Mouse (Mus musculus): ENCODE data around the gene Trim72.

The Trim72 gene

DNA sequence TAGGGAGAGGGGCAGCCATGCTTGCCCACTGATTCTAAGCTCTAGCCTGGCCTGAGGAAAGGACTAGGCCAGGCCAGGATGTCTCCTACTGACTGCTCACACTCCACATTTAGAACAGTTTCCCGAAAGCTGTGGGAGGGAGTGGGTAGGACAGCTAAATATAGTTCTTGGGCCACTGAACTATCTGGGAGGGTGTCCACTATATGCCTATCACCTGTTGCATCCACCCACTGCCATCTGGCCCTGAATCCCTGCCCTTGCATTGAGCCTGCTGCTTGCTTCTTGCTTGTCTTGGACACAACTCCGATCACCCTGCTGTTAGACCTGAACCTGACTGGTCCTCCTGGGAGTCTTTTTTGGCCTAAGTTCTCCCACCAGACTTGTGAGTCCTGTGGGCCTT is at the start of gene Trim72:
Gene Trim72 (plus strand): TSS at position 262 of the 400 bp plus-strand sequence.
- DNase-seq, result no peak

DNA sequence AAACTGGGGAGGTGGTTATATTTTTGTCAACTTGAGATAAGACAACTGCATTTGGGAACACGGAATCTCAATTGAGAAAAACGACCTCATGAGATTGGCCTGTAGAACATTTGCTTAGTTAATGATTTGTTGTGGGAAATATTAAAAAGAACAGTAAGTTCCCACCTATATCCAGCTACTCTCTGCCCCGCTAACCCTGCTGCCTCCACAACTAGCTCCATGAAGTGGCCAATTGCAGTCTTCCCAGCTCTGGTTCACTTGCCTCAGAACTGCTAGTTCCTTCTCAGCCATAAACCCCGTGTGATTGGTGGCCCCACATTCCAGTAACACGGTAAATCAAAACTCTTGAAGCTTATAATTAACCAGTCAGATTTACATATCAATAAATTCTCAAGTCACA is 44.4 kb upstream of the Trim72 start:
- no peak for DNase-seq

DNA sequence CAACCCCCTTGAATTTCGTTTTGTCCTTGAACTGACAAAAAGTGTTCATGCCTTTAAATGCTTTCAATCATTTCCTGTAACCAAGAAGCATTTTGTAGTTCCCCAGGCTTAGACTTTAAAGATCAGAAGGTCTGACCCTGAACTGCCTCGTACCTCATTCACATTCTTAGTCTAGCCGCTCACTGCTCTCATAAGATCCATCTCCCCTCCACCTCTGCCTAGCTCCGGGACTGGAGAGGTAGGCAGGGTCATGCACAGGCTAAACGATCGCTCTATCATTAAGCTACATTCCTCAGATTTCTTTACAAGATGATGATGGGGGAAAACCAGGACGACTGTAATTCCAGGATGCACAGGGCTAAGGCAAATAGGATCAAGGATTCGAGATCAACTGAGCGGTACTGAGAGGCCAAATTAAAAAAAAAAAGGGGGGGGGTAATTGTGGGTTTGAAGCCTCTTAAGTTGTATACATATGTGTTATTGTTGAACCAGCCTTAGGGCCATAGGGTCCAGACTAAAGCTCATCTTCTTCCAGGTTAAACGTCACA is 37.3 kb upstream of the Trim72 start:
- no peak for DNase-seq

DNA sequence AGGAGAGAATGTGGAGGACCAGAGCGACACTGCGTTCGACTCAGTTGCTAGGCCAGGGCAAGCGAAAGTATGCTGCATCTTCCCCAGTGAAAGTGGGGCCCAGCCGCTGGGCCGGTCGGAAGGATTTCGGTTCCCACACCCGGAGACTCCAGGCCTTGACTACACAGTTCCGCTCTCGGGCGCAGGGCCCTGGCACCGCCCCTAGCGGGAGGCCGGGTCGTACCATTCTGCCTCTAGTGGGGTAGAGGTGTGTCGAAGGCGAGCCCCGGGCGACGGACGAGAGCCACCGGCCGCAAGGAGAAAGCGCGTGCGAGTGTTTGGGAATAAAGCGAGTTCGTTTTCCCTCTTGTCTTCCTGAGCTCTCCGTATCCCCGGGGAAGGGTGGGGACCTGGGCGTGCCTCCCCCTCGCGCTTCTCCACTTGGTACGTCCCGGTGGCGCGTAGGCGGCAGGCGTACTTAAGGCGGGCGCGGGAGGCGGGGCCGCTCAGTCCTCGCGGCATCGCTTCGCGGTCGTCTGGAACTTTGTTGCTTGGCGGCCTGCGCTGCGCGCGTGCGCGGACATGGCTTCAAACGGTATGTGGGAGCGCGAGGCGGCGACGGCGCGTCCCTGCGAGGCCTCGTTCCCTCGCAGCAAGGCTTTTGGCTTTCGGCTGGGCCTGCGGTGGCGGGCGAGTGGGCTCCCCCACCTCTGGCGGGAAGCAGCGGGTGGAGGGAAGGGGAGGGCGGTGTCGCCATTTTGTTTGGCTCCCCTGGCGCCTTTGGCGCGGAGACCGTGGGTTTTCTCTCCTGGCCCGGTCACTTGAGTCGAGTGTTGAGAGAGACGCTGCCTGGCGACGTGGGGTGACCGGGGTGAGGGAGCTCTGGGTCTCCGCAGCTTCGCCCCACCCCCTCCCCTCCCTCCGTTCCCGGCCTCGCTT is 36.5 kb upstream of the Trim72 start, which contains the start of gene Fus:
Gene Fus (plus strand): TSS at position 454 of the 918 bp plus-strand sequence.
- DNase-seq, result peak; percentile 94

DNA sequence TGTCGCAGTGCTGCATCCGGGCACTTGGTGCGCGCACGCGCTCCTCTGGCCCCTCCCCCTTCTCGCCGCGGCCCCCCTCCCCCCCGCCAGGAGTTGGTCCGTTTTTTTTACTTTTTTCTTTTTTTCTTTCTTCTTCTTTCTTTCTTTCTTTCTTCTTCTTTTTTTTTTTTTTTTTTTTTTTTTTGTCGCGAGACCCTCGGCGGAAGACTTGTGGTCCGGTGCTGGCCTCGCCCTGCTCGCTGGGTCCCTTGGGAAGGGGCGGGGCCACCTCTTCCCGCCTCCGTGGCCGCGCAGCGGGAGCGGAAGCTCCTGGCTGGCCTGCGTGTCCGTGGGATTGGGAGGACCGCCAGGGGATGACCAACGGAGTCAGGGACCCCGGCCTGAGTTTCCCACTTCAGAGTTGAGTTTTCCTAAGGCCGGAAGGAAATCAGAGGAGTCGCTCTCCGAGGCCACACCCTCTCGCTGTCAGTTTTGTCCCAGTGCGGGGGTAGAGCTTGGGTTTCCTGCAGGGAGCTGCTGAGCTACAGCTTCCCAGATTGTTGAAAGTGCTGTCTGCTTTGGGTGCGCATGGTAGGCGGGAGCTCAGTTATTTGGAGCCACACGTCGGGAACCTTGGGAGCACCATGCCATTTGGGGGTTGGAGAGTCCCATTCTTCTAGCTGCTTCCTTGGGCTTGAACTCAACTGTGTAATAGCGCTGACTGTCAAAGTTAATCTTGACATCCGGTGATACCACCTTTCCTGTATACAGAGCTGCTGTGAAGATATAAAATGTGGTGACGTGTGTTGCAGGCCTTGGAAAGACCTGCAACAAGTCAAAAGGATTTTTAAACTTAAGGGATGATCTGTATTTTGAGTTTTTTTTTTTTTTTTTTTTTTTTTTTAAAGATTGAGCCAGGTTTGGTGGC is 35.6 kb upstream of the Trim72 start:
- peak; percentile 83 for DNase-seq

DNA sequence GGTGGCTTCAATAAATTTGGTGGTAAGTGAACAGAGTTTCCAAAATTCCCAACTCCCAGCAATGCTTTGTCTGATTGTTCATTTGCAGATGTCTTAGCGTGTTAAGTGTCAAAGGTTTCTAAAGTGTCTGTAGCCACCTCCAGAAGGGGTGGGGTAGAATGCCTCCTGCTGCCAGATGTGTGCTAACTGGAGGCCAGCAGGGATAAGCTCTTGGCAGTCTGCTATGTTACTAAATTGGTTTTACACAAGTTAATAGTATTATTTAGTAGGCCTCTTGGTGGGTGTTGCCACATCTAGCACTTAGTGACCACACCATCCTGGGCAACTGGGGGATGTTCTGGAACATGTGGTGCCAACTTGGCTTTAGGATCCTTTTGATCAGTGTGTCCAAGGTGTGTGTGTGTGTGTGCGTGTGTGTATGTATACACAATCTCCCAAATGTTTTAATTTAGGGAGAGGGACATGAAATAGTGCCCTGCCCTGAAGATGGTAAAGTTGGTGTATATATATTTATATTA is 29.3 kb upstream of the Trim72 start:
- DNase-seq, result no peak

DNA sequence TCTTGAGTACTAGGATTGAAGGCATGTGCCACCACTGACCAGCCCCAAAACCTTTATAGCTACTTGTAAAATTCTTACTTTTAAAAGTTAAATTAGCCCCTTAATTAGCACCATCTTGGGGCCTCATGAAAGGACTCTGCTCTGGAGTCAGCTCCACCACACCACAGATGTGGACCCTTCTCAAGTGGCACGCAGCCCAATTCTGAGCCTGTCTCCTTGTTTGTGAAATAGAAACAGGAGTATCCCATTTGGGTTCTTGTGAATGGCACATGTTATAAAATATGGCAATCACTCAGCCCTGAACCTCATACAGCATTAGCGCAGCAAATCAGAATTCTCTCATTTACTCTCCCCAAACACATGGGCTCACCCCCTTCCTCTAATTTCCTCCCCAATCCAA is 24.9 kb upstream of the Trim72 start:
- DNase-seq, result no peak

DNA sequence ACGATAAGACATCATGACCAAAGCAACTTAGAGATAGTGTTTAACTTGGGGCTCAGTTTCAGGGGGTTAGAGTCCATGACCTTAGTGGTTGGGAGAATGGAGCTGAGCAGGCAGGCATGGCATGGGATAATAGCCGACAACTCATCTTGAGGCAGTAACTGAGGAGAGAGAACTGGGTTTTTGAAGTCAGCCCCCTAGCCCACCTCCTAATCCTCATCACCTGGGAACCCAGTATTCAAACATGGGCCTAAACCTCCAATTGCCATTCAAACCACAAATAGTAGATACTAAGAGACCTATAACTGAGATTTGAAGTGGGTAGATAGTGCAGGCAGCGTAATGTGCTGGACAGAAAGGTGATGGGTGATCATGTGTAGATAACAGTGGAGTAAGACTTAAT is 23.1 kb upstream of the Trim72 start:
- DNase-seq, result no peak

DNA sequence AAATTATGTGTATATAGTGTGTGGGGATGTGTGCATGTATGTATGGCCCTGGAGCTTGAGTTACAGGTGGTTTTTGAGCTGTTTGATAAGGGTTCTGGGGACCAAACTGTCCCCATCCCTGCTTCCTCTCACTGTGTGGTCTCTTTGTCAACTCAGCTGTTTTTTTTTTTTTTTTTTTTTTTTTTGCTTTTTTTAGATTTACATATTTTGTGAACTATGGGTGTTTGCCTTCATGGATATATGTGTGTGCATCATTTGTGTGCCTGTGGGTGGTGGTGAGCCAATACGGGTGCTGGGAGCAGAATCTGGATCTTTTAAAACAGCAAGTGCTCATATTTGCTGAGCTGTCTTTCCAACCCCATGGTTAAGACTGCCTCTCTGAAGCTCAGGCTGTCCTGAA is 14.8 kb upstream of the Trim72 start:
- DNase-seq, result no peak

DNA sequence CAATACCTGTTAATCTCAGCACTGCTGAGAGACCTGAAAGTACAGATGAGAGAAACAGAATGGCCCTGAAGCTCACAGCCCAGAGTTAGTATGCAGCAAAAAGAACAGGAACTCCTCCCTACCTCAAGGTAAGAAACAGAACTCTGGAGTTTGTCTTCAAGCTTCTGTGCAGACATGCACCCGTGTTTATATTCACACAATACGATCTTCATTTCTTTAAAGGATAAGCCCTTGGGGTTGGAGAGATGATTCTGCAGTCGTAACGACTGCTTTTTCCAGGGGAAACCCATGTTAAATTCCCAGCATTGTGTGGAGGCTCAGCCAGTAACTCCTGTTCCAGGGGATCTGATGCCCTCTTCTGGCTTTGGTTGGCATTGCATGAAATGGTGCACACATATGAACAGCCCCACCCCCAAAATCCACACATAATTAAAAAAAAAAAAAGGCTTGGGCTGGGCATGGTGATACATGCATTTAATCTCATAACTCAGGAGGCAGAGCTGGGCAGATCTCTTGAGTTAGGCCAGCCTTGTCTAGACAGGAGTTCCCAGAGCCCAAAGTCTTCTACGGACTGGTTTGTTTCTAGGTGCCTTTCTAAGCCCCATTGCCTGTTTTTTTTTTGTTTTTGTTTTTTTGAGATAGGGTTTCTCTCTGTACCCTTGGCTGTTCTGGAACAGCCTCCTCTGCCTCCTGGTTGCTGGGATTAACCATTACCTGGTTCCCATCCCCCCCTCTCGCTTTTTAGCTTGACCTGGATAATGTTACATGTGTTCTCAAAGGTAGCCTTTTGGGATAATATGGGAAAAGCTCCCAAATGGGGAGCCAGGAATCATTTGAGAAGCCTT is 11.9 kb upstream of the Trim72 start:
- peak; percentile 80 for DNase-seq

DNA sequence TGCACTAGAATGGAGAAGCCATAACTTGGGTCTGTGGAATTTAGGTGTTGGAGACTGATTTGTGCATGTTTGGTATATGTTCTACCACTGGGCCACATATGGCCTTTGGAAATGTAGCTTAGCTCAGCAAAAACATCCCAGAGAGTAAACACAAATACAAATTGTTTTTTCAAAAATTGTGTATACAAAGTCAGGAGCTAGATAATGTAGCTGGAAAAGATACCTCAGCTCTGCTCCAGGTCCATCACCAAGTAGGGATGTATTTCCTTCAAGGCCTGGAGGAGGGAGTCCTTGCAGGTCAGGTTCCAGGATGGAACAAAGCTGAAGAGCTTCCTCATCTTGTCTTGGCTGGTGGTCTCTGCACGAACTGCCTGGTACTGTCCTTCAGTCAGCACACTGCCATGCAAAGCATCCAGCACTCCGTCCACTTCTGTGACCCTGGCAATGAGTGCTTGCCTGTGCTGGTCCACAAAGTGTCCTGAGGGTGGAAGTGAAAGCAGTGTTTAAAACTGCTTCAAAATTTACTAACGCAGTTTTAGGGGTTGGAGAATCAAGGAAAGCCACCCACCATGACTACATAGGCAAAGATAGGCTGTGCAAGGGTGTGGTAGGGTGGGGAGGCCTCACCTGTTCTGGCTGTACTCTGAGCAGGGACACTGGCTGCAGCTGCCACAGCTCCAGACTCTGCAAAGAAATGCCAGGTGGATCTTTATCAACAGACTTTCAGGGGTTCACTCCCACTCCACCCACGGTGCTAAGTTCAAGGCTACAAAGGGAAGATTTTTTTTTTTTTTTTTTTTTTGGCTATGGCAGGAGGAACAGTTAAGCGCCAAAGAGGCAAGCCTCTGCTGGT is 11.0 kb upstream of the Trim72 start:
- no peak for DNase-seq

DNA sequence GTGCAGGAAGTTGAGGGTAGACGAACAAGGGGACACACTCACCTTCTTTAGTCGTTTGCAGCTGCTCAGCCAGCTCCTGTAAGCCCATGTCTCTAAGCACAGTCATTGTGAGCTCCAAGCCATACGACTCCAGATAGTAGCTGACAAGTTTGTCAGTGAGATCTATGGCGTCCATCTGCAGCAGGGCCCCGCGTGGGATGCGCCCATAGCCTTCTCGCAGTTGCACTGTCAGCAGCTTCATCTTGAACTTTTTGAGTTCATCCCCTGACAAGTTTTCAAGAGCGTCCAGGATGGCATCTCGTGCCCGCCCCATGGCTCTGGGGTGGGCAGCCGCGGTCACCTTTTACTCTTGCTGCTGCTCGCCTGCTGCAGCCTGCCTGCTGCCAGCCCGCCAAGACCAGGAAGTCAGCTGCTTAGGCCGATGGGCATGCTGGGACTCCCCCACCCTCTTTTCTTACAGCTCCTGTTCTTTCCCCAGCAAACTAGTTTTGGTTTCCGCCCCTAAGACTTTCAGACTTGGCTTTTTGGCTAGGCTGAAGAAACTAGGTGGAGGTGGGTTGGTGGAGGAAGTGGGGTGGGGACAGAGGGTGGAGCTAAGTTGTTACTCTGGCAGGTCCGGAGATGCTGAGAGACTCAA is 10.3 kb upstream of the Trim72 start, which contains the start of gene Pycard:
Gene Pycard (minus strand): TSS at position 527 of the 637 bp plus-strand sequence.
- peak; percentile 24 for DNase-seq

DNA sequence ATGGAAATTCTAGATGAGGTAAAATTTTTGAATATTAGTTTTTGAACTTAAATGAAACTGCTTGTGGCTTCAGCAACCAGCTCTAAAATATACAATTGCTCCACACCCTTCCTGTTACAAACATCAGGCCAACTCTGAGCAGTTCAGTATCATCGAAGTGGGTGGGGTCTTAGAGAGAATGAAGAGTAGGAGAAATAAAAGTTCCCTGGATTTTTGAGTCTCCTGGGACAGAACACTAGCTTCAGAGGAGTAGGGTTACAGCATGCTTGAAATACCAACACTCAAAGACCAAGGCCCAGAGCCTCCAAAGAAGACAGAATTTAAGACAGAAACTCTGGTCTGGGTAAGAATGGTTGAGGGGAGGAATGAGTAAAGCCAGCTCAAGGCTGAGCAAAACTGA is 4.3 kb upstream of the Trim72 start:
- DNase-seq, result no peak

DNA sequence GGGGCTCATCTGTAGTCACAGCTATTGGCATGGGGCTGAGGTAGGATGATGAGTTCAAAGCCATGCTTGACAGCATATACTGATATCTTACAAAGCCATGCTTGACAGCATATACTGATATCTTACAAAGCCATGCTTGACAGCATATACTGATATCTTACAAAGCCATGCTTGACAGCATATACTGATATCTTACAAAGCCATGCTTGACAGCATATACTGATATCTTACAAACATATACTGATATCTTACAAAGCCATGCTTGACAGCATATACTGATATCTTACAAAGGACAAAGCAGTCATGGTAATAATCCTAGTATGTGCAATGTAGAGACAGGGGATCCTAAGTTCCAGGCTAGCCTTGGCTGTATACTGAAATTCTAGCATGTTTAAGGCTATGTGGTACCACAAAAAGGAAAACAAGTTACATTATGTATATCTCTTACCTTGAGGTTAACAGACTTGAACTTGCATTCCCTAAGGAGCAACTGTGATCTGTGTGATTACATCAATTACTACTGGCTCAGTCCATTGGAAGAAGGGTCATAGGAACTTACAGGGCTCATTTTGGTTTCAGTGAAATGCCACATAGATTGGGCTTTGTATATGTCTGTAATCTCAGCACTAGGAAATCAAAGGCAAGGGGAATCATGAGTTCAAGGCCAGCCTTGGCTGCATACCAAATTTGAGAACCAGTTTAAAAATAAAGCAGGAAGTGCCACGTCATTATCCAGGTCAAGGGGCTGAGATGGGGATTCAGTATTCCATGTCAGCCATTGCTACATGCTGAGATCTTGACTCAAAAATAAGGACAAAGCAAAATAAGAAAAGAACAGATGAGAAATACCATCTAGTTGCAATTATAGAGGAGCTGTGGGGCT is 3.4 kb upstream of the Trim72 start:
- DNase-seq, result no peak

DNA sequence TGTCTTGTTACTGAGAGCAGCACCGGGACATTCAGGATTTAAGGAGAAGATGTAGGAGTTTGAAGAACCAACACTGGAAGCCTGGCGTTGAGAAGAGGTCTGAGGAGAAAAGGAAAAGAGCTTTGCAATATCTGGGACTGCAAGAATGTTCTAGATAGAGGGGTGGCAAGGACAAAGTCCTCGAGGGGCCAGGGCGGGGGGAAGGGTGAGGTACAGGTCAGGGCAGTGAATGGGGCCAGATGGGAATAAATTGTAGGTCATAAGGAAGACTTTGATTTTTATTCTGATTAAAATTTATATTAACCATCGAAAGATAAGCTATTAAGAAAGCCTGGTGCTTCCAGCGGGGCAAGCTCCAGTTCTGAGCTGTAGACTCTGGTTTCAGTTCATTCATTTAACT is 651 bp upstream of the Trim72 start:
- DNase-seq, result no peak

DNA sequence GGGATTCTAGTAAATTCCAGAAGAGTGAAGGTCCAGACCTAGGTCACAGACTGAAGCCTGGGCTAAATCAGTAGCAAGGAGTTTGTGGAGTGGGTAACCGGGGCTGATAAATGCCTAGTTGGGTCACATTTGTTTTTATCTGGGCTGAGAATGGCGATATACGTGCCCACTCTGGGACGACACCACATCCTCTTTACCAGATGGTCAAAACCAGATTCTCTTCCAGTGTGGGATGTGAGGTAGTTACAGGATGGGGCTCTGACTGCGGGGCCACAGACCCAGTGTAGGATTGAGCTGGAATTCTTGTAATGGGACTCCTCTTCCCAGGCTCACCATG is 369 bp downstream of the Trim72 start:
- DNase-seq, result no peak

DNA sequence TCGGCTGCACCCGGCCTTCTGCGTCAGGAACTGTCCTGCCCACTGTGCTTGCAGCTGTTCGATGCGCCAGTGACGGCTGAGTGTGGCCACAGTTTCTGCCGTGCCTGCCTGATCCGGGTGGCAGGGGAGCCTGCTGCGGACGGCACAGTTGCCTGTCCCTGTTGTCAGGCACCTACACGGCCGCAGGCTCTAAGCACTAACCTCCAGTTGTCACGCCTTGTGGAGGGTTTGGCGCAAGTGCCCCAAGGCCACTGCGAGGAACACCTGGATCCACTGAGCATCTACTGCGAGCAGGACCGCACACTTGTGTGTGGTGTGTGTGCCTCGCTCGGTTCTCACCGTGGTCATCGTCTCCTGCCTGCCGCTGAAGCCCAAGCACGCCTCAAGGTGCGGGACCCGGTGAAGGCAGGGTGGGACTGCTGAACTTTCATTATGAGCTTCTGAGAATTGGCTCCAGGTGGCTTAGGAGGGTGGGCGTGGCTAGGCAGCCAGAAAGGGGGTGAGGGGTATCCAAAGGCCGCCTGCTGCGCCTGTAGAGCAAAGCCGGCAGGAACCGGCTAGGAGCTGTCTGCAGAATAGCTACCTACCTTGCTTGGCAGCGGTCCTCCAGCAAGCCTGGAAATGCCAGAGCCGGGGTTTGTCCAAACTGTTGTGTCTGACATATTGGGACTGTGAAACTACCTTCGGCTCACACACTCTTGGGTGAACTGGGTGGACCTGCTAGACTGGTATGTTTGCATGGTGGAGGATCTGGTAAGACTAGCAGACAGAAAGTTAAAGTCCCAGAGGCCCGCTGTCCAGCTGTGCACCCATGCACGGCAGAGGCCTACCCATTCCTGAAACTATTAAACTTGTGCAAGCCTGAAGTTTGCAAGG is 976 bp downstream of the Trim72 start:
- DNase-seq, result no peak

DNA sequence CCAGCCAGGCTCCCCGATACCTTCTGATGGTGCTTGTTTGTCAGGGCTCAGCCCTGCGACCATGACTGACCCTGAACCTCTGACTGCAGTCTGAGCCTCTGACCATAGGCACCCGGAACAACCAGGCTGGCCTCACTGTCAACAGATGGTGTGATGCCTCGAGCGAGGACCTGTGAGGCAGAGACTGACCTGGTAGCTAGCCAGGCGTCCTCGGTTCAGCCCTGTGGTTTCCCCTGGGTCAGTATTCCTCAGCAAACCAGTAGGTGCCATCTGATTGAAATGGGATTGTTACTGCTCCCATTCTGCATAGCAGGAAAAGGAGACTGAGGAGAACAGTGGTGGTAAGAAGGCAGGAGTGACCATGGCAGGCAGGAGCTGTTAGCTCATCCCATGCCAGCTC is 2.4 kb downstream of the Trim72 start:
- no peak for DNase-seq

Data from right cerebral cortex, postnatal 14 days (tissue).